Mouse (Mus musculus) G1E (cell line): ENCODE measurements at regions not wholly inside any gene's neighbourhood (a gene's known extent, or its start where the extent isn't known, plus 50 kb on each side); places are given as distances from the start of the nearest gene placed in this dataset.

Experiments used
- CTCF ChIP-seq: IDR thresholded peaks from 2 replicates; pipeline ENCODE4 v1.5.1; 2012; ENCODE audit warnings: low read depth, low read length, inconsistent platforms, mixed read lengths
- POLR2AphosphoS5 ChIP-seq: IDR thresholded peaks from 2 replicates; pipeline ENCODE4 v1.6.1; 2012; ENCODE audit warnings: low read depth, low read length, inconsistent platforms; ENCODE audit not compliant: insufficient replicate concordance

- TF ChIP-seq POLR2AphosphoS5 (no peak), CTCF (no peak)
These were observed 204.0 kb upstream of the Gm21798 start for GRCm38 (mm10) chr15:64613503-64613902.
